8 mouse cellular contexts compared by ENCODE assay signal in genomic region chr17:74020526-74021203, GRCm38 (mm10). TPM values are rescaled to one million over a fixed set of nuclear protein-coding genes. Genes with fewer than 3 reads are reported as not detected.
A peak's percentile ranks its signal among the peaks of the same experiment; 100 is the strongest.
DNase-seq lines count a peak whose midpoint lies in the region; ATAC-seq and TF ChIP-seq lines count a peak whose summit lies in the region.

No protein-coding gene starts in this region.

- no peak for ATAC-seq in liver, embryonic 12.5 days
- peak; percentile 86 for ATAC-seq in midbrain, embryonic 16.5 days

- H3K4me1 ChIP-seq in liver, embryonic 12.5 days, result no peaks in the 10 kb centered on the region
- 0 out of 2 replicates have a peak, but pooled peaks cover 3% of the 10 kb centered on the region for H3K4me1 ChIP-seq in embryonic facial prominence, embryonic 10.5 days
- no peaks in the 10 kb centered on the region for H3K4me1 ChIP-seq in midbrain, embryonic 16.5 days (ENCODE audit: control insufficient read depth, insufficient read depth, low read length)
- H3K4me1 ChIP-seq in spleen, adult 2 months (ENCODE audit: control insufficient read depth, insufficient read depth, insufficient read length), result no peaks in the 10 kb centered on the region

- peak; percentile 86; the same call in 1 of the 2 replicates for TF ChIP-seq CTCF in spleen, adult 2 months (IDR thresholded peaks at IDR 0.05; ENCODE audit: extremely low read depth, insufficient read depth, insufficient read length, insufficient replicate concordance)

- no peaks in the 10 kb centered on the region for H3K9me3 ChIP-seq in liver, embryonic 12.5 days (replicated peaks)
- H3K9me3 ChIP-seq in embryonic facial prominence, embryonic 10.5 days, result no peaks in the 10 kb centered on the region
- no peaks in the 10 kb centered on the region for H3K9me3 ChIP-seq in midbrain, embryonic 16.5 days (replicated peaks; ENCODE audit: control insufficient read depth, low read length, poor library complexity, severe bottlenecking)

- peak; percentile 72 for DNase-seq in liver
- DNase-seq in embryonic facial prominence, embryonic 10.5 days (ENCODE audit: low spot score), result peak; percentile 85
- peak; percentile 98 for DNase-seq in heart, adult 11 months
- DNase-seq in kidney, adult 11 months, result peak; percentile 67
- DNase-seq in left cerebral cortex, postnatal 4 days, result peak; percentile 85
- DNase-seq in spleen, adult 2 months (ENCODE audit: low read depth in 1 of 2, low spot score in 2 of 2), result peak; percentile 41 to 64

- H3K4me3 ChIP-seq in liver, embryonic 12.5 days, result no peak overlapping the region
- H3K4me3 ChIP-seq in embryonic facial prominence, embryonic 10.5 days, result no peak overlapping the region
- no peak overlapping the region for H3K4me3 ChIP-seq in midbrain, embryonic 16.5 days (ENCODE audit: low read depth, low read length)
- no peak overlapping the region for H3K4me3 ChIP-seq in spleen, adult 2 months (ENCODE audit: extremely low read depth, insufficient read depth, insufficient read length)

- WGBS in liver, embryonic 12.5 days (ENCODE audit: insufficient replicate concordance), result 34% methylated on average over 8 of the region's 8 CpGs
- 37% methylated on average over 8 of the region's 8 CpGs for WGBS in embryonic facial prominence, embryonic 10.5 days
- 38% methylated on average over 8 of the region's 8 CpGs for WGBS in midbrain, embryonic 16.5 days
- WGBS in spleen, adult 2 months, result 40% methylated on average over 8 of the region's 8 CpGs

- TF ChIP-seq POLR2A in spleen, adult 2 months (IDR thresholded peaks at IDR 0.05; ENCODE audit: low read depth, low read length), result no peak

- H3K9ac ChIP-seq in liver, embryonic 12.5 days, result no peak overlapping the region
- H3K9ac ChIP-seq in midbrain, embryonic 16.5 days (ENCODE audit: low read depth, low read length), result no peak overlapping the region

- intact Hi-C loops in left cerebral cortex, postnatal 4 days (cut with DNase I), result no loop called here

- no peaks in the 10 kb centered on the region for H3K36me3 ChIP-seq in liver, embryonic 12.5 days
- no peaks in the 10 kb centered on the region for H3K36me3 ChIP-seq in embryonic facial prominence, embryonic 10.5 days (replicated peaks)
- no peaks in the 10 kb centered on the region for H3K36me3 ChIP-seq in midbrain, embryonic 16.5 days (ENCODE audit: control insufficient read depth, insufficient read depth, low read length)
- H3K36me3 ChIP-seq in spleen, adult 2 months (ENCODE audit: control insufficient read depth, insufficient read depth, low read length), result no peaks in the 10 kb centered on the region

- H3K4me2 ChIP-seq in liver, embryonic 12.5 days, result no peak overlapping the region
- peak overlapping the region; percentile 35 for H3K4me2 ChIP-seq in midbrain, embryonic 16.5 days (ENCODE audit: low read length)

- no peak overlapping the region for H3K27ac ChIP-seq in liver, embryonic 12.5 days
- no peak overlapping the region for H3K27ac ChIP-seq in embryonic facial prominence, embryonic 10.5 days (replicated peaks)
- H3K27ac ChIP-seq in midbrain, embryonic 16.5 days (ENCODE audit: low read length), result no peak overlapping the region
- H3K27ac ChIP-seq in spleen, adult 2 months (ENCODE audit: insufficient read depth, low read length), result no peak overlapping the region

- H3K27me3 ChIP-seq in liver, embryonic 12.5 days (replicated peaks), result no peaks in the 10 kb centered on the region
- no peaks in the 10 kb centered on the region for H3K27me3 ChIP-seq in embryonic facial prominence, embryonic 10.5 days (replicated peaks; ENCODE audit: low read depth, poor library complexity, severe bottlenecking)
- H3K27me3 ChIP-seq in midbrain, embryonic 16.5 days (ENCODE audit: control insufficient read depth, insufficient read depth, low read depth, low read length), result no peaks in the 10 kb centered on the region
- no peaks in the 10 kb centered on the region for H3K27me3 ChIP-seq in spleen, adult 2 months (ENCODE audit: control insufficient read depth, insufficient read depth, low read length)

RNA-seq across cellular contexts. Expression of gene Srd5a2, which starts 27.1 kb away (rescaled TPM):
- not detected in 2 replicates for polyA plus RNA-seq in liver, embryonic 12.5 days (2016; fragmentation: Nextera tagmentation; extraction: Ambion mirVana)
- not detected in 2 replicates for polyA plus RNA-seq in embryonic facial prominence, embryonic 10.5 days (2016; fragmentation: Nextera tagmentation; extraction: Ambion mirVana)
- not detected for total RNA-seq in left cerebral cortex, postnatal 4 days (2021)
- polyA plus RNA-seq in midbrain, embryonic 16.5 days (2015; fragmentation: Nextera tagmentation; extraction: Ambion mirVana), result 0.12 TPM in 1 of 2 replicates, not detected in the other
- polyA plus RNA-seq in spleen, adult 2 months (2012; rRNA removed), result not detected in 2 replicates
